Mouse (Mus musculus) B cell, adult 2 months (primary cell): ENCODE data around the gene Smyd3.

Source experiments
- DNase-seq, 2 experiments: peaks; one replicate each; pipeline ENCODE4 v3.0.0; 2022

Gene Smyd3

DNA sequence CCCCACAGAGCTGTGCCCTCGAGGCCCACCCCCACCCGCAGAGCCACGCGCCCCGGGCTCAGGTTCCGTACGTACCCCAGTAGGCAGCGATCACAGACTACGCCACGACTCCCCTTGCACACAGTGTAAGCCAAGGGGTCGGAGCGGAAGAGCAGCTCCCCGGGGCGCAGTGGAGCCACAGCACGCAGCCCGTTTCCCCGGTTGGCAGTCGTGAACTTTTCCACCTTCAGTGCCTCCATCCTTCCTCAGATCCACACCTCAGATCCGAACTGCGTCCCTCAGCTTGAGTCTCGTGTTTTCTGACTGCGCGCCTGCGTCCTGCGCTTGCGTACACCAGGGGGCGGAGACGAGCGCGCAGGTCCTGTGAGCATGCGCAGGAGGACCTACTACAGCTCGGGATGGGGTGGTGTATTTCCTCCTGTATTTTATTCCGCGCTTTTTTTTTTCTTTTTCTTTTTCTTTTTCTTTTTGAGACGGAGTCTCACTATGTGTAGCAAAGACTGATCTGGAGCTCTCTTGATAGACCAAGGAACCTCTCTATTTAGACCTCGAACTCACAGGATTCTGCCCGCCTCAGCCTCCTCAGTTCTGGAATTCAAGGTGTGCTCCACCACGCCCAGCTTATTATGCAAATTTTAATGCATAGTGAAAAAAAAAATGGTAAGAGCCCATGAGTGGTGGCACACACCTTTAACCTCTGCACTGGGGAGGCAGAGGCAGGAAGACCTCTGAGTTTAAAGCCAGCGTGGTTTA, at the start of gene Smyd3:
Gene Smyd3 (minus strand): TSS at position 329 of the 753 bp plus-strand sequence.
- peak; percentile 88 for DNase-seq

- DNase-seq = no peak
Observed at GRCm38 (mm10) chr1:179567558-179567957, 49.7 kb upstream of the Smyd3 start.

DNA sequence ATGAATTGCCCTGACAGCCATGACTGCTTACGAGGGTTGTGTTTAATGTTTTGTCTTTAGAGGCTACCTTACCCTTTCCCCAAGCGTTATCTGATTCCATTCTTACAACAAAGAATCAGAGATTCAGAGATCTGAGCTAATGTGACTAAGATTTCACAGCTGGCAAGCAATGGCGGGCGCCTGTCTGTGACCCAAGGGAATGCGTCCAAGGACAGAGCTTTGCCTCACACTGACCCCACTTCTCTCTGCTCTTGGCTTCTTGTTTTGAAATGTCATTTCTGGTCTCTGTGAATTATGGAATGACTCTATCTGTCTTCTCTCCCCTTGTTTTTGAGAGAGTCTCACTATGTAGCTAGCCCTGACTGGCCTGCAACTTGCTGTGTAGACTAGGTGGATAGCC, 46.1 kb upstream of the Smyd3 start:
- DNase-seq = no peak

DNA sequence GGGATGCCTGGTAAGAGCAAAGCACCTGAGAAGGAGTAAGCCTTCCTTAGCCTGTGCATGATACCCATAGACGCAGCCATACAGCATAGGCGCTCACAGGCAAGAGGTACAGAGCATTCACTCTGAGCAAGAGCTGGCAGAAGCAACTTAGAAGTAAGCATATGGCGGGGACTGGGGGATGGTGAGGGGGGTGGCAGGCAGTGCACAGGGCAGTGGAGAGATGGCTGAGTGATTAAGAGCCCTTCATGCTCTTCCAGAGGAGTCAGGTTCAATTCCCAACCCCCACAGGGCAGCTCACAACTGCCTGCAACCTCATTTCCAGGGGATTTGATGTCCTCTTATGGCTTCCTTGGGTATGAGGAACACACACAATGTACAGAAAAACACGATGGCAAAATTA, 45.4 kb upstream of the Smyd3 start:
- no peak for DNase-seq

DNA sequence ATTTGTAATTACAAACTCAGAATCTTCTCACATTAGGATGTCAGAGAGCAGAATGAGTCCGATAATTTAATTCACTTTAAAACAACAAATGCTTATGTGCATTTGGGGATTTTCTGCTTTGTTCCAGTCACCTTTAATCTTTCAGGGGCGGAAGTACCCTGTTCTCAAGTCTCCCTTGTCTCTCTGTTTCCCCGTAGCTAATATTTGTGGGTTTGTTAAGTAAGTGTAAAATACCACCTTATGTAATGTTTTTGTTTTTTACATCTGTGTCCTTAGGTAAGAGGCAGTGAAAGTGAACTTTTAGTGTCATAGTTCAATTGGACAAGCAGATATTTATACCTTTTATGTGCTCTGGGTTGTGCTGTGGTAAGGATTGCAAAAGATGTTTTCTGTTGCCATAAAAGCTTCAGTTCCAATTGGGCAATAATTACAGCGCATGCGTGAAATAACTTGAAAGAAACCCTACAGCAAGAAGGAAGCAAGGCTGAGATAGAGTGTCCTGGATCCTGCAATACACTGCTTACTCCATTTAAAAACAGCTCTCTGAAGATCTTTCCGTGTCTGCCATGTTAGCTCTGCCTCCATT, 43.1 kb upstream of the Smyd3 start:
- DNase-seq = no peak

- DNase-seq = no peak
Observed at GRCm38 (mm10) chr1:179559446-179560194, 41.8 kb upstream of the Smyd3 start.

- DNase-seq = no peak
Observed at GRCm38 (mm10) chr1:179556921-179557320, 39.1 kb upstream of the Smyd3 start.

DNA sequence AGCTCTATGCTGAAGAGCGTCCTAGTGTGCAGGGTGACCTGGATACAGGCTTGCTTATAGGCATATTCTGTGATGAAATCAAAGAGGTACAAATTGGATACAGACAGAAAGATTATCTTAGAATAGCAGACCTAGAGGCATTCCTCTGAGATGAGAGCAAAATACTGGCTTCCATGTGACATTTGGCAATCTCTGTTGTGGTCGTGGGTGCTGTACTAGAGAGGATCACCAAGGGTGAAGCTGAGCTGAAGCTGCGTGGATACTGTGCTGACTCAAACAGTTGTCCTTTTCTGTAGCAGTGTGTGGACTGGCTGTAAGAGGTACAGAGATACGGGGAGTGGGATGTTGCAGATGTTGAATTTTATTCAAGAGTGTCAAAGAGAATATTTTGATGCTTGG, 36.1 kb upstream of the Smyd3 start:
- DNase-seq = no peak

GRCm38 (mm10) chr1:179553197-179553948, 35.5 kb upstream of the Smyd3 start:
- no peak for DNase-seq

- no peak for DNase-seq
Observed at GRCm38 (mm10) chr1:179552751-179553150, 34.9 kb upstream of the Smyd3 start.

- DNase-seq = no peak
Observed at GRCm38 (mm10) chr1:179551921-179552320, 34.1 kb upstream of the Smyd3 start.

DNA sequence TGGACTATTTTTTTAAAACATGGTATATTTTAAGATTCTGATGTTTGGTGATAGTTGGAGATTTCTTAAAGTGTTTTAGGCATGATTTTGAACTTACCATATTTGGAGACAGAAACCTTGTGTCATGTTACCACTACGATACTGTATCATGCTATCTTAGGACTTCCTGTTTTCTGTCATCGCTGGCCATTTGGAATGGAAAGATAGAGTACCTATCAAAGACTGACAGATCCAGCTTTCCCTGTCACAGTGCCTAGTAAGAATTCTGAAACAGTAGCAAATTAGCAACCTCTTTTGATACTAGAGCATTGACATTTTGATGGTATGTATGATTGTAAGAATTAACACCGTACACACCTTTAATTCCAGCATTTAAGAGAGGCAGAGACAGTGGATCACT, 33.5 kb upstream of the Smyd3 start:
- DNase-seq = no peak

DNA sequence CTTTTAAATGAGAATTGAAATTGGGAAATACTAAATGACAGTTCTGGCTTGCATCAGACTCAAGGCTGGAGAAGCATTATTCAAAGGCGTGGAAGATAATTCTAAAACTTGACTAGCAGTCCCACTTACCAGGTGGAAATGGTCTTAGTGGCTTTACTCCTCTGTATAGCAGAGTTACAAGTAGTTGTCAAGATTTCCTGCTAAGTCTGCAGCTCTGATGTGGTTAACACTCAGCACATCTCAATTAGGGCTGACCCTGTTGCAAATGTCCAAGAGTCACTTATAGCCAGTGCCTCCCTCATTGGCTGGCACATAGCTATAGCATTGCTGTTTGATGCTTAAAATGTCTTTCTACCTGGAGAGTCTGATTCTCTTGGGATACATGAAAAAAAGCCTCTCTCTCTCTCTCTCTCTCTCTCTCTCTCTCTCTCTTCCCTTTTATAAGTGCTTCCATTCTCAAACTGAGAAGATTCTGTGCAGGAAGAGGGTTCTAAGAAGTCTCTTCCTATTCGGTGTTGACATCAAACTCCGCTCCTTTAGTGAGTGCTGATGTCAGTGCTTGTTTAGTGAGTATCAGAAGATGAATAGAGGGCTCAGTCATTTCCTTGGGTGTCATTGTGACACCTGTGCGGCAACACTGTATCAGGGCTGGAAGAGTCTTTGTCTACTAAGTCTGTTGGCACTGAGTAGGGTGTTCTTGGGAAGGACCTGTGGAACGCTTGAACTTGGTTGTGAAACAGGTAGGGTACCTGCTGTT, 31.3 kb upstream of the Smyd3 start:
- no peak for DNase-seq

- DNase-seq = no peak
Observed at GRCm38 (mm10) chr1:179548220-179548619, 30.4 kb upstream of the Smyd3 start.

GRCm38 (mm10) chr1:179547176-179547575, 29.3 kb upstream of the Smyd3 start:
- DNase-seq = no peak

- DNase-seq = no peak
Observed at GRCm38 (mm10) chr1:179546551-179546917, 28.7 kb upstream of the Smyd3 start.

GRCm38 (mm10) chr1:179545768-179546550, 28.1 kb upstream of the Smyd3 start, which contains the start of the genes Tfb2m and Cnst:
Gene Tfb2m, minus strand, starts transcription at chr1:179546267.
Gene Cnst, plus strand, starts transcription at chr1:179546370.
- DNase-seq = peak; percentile 98

GRCm38 (mm10) chr1:179541502-179541901, 23.7 kb upstream of the Smyd3 start:
- DNase-seq = peak; percentile 43 to 44

- no peak for DNase-seq
Observed at GRCm38 (mm10) chr1:179539887-179540286, 22.0 kb upstream of the Smyd3 start.

GRCm38 (mm10) chr1:179539054-179539453, 21.2 kb upstream of the Smyd3 start:
- DNase-seq = no peak

GRCm38 (mm10) chr1:179519901-179520300, 2.1 kb upstream of the Smyd3 start:
- no peak for DNase-seq
